Mouse (Mus musculus): ENCODE results near the gene Gm17651. TPM values are rescaled to one million over a fixed set of nuclear protein-coding genes. Genes with fewer than 3 reads are reported as not detected.

The Gm17651 gene
- polyA plus RNA-seq, 1 experiment from 2014 or later: not detected

GRCm38 (mm10) chr3:97699061-97699460, 24.6 kb upstream of the Gm17651 start:
- ATAC-seq (ENCODE audit: insufficient number of reproducible peaks, insufficient read depth, low FRiP score, low read depth): no peak

DNA sequence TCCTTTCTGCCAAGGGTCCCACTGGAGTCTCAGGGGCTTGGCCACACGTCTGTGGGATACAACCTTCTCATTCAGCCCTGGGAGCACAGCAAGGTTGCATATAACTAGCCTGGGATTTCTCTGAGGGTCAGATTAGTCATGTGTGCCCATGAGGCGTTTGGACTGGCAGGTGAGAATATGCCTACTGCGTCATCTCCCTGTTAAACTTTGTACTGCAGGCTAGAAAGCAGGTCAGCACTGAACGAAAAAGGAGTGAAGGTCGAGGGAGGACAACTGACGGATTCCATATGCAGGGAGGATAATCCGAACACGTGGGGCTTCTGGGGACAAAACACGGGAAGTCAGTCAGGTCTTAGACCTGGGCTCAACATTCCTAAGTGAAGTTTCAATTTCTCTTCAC, 22.8 kb upstream of the Gm17651 start:
- H3K27me3 ChIP-seq (ENCODE audit: control insufficient read depth, insufficient read depth, low read length): no peaks in the 10 kb centered on the region
- WGBS: 59% methylated on average over 9 of the region's 9 CpGs
- ATAC-seq (ENCODE audit: insufficient number of reproducible peaks, insufficient read depth, low FRiP score, low read depth): no peak
- H3K4me2 ChIP-seq (replicated peaks; ENCODE audit: low read depth, low read length): no peak overlapping the region
- no peak overlapping the region for H3K4me3 ChIP-seq (ENCODE audit: low read depth, low read length)
- H3K36me3 ChIP-seq (ENCODE audit: control insufficient read depth, insufficient read depth, low read length): no peaks in the 10 kb centered on the region
- H3K4me1 ChIP-seq (ENCODE audit: control insufficient read depth, insufficient read depth, low read length): no peaks in the 10 kb centered on the region
- no peaks in the 10 kb centered on the region for H3K9me3 ChIP-seq (ENCODE audit: control insufficient read depth, low read depth, low read length)
- no peak overlapping the region for H3K9ac ChIP-seq (replicated peaks; ENCODE audit: low read depth, low read length)
- no peak overlapping the region for H3K27ac ChIP-seq (ENCODE audit: low read length)

More at GRCm38 (mm10) chr3:97699061-97699460, 24.6 kb upstream of the Gm17651 start:
- WGBS: 81% methylated on average over 3 of the region's 3 CpGs
- no peak overlapping the region for H3K9ac ChIP-seq (replicated peaks; ENCODE audit: low read depth, low read length)
- H3K27me3 ChIP-seq (ENCODE audit: control insufficient read depth, insufficient read depth, low read length): no peaks in the 10 kb centered on the region
- H3K27ac ChIP-seq (ENCODE audit: low read length): no peak overlapping the region
- no peak overlapping the region for H3K4me2 ChIP-seq (replicated peaks; ENCODE audit: low read depth, low read length)
- no peaks in the 10 kb centered on the region for H3K4me1 ChIP-seq (ENCODE audit: control insufficient read depth, insufficient read depth, low read length)
- H3K36me3 ChIP-seq (ENCODE audit: control insufficient read depth, insufficient read depth, low read length): no peaks in the 10 kb centered on the region
- H3K9me3 ChIP-seq (ENCODE audit: control insufficient read depth, low read depth, low read length): no peaks in the 10 kb centered on the region
- no peak overlapping the region for H3K4me3 ChIP-seq (ENCODE audit: low read depth, low read length)

GRCm38 (mm10) chr3:97696866-97697265, 22.4 kb upstream of the Gm17651 start:
- H3K36me3 ChIP-seq (ENCODE audit: control insufficient read depth, insufficient read depth, low read length): no peaks in the 10 kb centered on the region
- no peaks in the 10 kb centered on the region for H3K27me3 ChIP-seq (ENCODE audit: control insufficient read depth, insufficient read depth, low read length)
- 86% methylated on average over 9 of the region's 9 CpGs for WGBS
- H3K4me2 ChIP-seq (replicated peaks; ENCODE audit: low read depth, low read length): no peak overlapping the region
- ATAC-seq (ENCODE audit: insufficient number of reproducible peaks, insufficient read depth, low FRiP score, low read depth): no peak
- H3K4me3 ChIP-seq (ENCODE audit: low read depth, low read length): no peak overlapping the region
- no peaks in the 10 kb centered on the region for H3K9me3 ChIP-seq (ENCODE audit: control insufficient read depth, low read depth, low read length)
- no peaks in the 10 kb centered on the region for H3K4me1 ChIP-seq (ENCODE audit: control insufficient read depth, insufficient read depth, low read length)
- H3K27ac ChIP-seq (ENCODE audit: low read length): no peak overlapping the region
- no peak overlapping the region for H3K9ac ChIP-seq (replicated peaks; ENCODE audit: low read depth, low read length)

GRCm38 (mm10) chr3:97693806-97694205, 19.3 kb upstream of the Gm17651 start:
- WGBS: 81% methylated on average over 6 of the region's 6 CpGs
- no peak overlapping the region for H3K4me3 ChIP-seq (ENCODE audit: low read depth, low read length)
- H3K9ac ChIP-seq (replicated peaks; ENCODE audit: low read depth, low read length): no peak overlapping the region
- H3K9me3 ChIP-seq (ENCODE audit: control insufficient read depth, low read depth, low read length): no peaks in the 10 kb centered on the region
- H3K27ac ChIP-seq (ENCODE audit: low read length): no peak overlapping the region
- no peak for ATAC-seq (ENCODE audit: insufficient number of reproducible peaks, insufficient read depth, low FRiP score, low read depth)
- no peaks in the 10 kb centered on the region for H3K36me3 ChIP-seq (ENCODE audit: control insufficient read depth, insufficient read depth, low read length)
- no peaks in the 10 kb centered on the region for H3K27me3 ChIP-seq (ENCODE audit: control insufficient read depth, insufficient read depth, low read length)
- no peak overlapping the region for H3K4me2 ChIP-seq (replicated peaks; ENCODE audit: low read depth, low read length)
- no peaks in the 10 kb centered on the region for H3K4me1 ChIP-seq (ENCODE audit: control insufficient read depth, insufficient read depth, low read length)

DNA sequence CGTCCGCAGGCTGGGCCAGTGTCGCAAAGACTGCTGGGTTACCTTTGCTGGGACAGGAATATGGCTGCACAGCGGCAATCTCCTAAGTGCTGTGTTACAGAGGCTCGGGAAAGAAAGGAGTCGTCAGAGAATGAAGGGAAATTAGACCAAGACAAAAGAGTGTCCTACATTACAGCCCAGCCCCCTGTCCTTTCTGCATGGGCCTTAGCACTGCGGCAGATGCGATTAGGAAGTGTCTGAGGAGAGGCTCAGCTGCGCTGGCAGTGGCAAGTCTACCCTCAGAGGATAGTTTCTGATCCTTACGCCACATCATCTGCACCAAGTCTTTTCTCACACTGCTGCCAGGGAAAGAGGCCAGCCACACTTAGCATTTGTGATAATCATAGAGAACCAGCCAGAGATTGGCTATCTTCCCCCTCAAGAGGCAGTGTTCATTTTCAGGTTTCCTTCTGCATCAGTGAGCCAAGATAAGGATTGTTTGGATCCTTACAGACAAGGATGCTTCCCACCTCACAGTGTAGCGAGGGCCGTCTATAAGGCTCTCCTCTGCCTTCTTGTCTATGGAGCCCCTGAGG, 17.0 kb upstream of the Gm17651 start:
- Histone ChIP-seq H3K27ac (ENCODE audit: low read length) (no peak overlapping the region), H3K4me1 (ENCODE audit: control insufficient read depth, insufficient read depth, low read length) (no peaks in the 10 kb centered on the region), H3K4me2 (replicated peaks; ENCODE audit: low read depth, low read length) (no peak overlapping the region), H3K4me3 (ENCODE audit: low read depth, low read length) (no peak overlapping the region), H3K9ac (replicated peaks; ENCODE audit: low read depth, low read length) (no peak overlapping the region), H3K36me3 (ENCODE audit: control insufficient read depth, insufficient read depth, low read length) (no peaks in the 10 kb centered on the region), H3K27me3 (ENCODE audit: control insufficient read depth, insufficient read depth, low read length) (no peaks in the 10 kb centered on the region), H3K9me3 (ENCODE audit: control insufficient read depth, low read depth, low read length) (no peaks in the 10 kb centered on the region)
- no peak for ATAC-seq (ENCODE audit: insufficient number of reproducible peaks, insufficient read depth, low FRiP score, low read depth)
- 71% methylated on average over 12 of the region's 12 CpGs for WGBS

DNA sequence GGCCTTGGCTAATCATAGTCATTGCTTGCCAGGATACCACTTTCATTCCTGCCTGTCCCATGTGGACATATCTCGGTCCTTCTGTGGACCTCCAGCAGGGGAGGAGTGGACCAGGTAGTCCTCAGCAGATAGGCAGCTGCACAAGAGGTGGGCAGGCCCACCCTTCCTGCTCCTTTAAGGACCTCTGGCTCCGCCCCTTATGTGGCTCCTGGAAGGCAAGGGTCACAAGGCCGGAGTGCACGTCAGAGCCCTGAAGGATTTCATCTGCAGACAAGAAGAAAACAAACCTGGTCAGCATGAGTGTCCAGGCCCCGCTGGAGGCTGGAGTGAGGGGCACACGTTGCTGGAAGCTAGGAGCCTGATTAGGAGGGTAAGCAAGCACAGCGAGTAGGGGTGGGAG, 16.1 kb upstream of the Gm17651 start:
- ATAC-seq (ENCODE audit: insufficient number of reproducible peaks, insufficient read depth, low FRiP score, low read depth): no peak
- H3K36me3 ChIP-seq (ENCODE audit: control insufficient read depth, insufficient read depth, low read length): no peaks in the 10 kb centered on the region
- H3K27ac ChIP-seq (ENCODE audit: low read length): no peak overlapping the region
- no peak overlapping the region for H3K4me2 ChIP-seq (replicated peaks; ENCODE audit: low read depth, low read length)
- no peak overlapping the region for H3K9ac ChIP-seq (replicated peaks; ENCODE audit: low read depth, low read length)
- no peaks in the 10 kb centered on the region for H3K27me3 ChIP-seq (ENCODE audit: control insufficient read depth, insufficient read depth, low read length)
- H3K4me1 ChIP-seq (ENCODE audit: control insufficient read depth, insufficient read depth, low read length): no peaks in the 10 kb centered on the region
- 34% methylated on average over 7 of the region's 7 CpGs for WGBS
- no peaks in the 10 kb centered on the region for H3K9me3 ChIP-seq (ENCODE audit: control insufficient read depth, low read depth, low read length)
- no peak overlapping the region for H3K4me3 ChIP-seq (ENCODE audit: low read depth, low read length)

GRCm38 (mm10) chr3:97689289-97689688, 14.8 kb upstream of the Gm17651 start:
- Histone ChIP-seq H3K9me3 (ENCODE audit: control insufficient read depth, low read depth, low read length) (no peaks in the 10 kb centered on the region), H3K4me1 (ENCODE audit: control insufficient read depth, insufficient read depth, low read length) (no peaks in the 10 kb centered on the region), H3K27me3 (ENCODE audit: control insufficient read depth, insufficient read depth, low read length) (no peaks in the 10 kb centered on the region), H3K4me3 (ENCODE audit: low read depth, low read length) (no peak overlapping the region), H3K4me2 (replicated peaks; ENCODE audit: low read depth, low read length) (no peak overlapping the region), H3K27ac (ENCODE audit: low read length) (no peak overlapping the region), H3K36me3 (ENCODE audit: control insufficient read depth, insufficient read depth, low read length) (no peaks in the 10 kb centered on the region), H3K9ac (replicated peaks; ENCODE audit: low read depth, low read length) (no peak overlapping the region)
- ATAC-seq (ENCODE audit: insufficient number of reproducible peaks, insufficient read depth, low FRiP score, low read depth): no peak
- WGBS: 69% methylated on average over 2 of the region's 2 CpGs

GRCm38 (mm10) chr3:97686372-97687117, 12.1 kb upstream of the Gm17651 start:
- Histone ChIP-seq H3K9me3 (ENCODE audit: control insufficient read depth, low read depth, low read length) (no peaks in the 10 kb centered on the region), H3K4me3 (ENCODE audit: low read depth, low read length) (no peak overlapping the region), H3K4me2 (replicated peaks; ENCODE audit: low read depth, low read length) (no peak overlapping the region), H3K36me3 (ENCODE audit: control insufficient read depth, insufficient read depth, low read length) (no peaks in the 10 kb centered on the region), H3K4me1 (ENCODE audit: control insufficient read depth, insufficient read depth, low read length) (no peaks in the 10 kb centered on the region), H3K27ac (ENCODE audit: low read length) (no peak overlapping the region), H3K27me3 (ENCODE audit: control insufficient read depth, insufficient read depth, low read length) (no peaks in the 10 kb centered on the region), H3K9ac (replicated peaks; ENCODE audit: low read depth, low read length) (no peak overlapping the region)
- 78% methylated on average over 4 of the region's 4 CpGs for WGBS
- no peak for ATAC-seq (ENCODE audit: insufficient number of reproducible peaks, insufficient read depth, low FRiP score, low read depth)
